13 mouse cellular contexts compared by ENCODE assay signal in genomic region chr3:88102611-88103010, GRCm38 (mm10). TPM values are rescaled to one million over a fixed set of nuclear protein-coding genes. Genes with fewer than 3 reads are reported as not detected.
A peak's percentile ranks its signal among the peaks of the same experiment; 100 is the strongest.
DNase-seq lines count a peak whose midpoint lies in the region; ATAC-seq and TF ChIP-seq lines count a peak whose summit lies in the region.
"Had no signal": no experiment of that assay in that cellular context is flagged by ENCODE, and none has a peak within 500 bp of the region (broad histone marks: within the 10 kb centered on the region; RNA-seq: fewer than 3 reads in every experiment).

No protein-coding gene starts in this region.

- TF ChIP-seq EP300 in heart, postnatal 0 days (IDR thresholded peaks at IDR 0.05; ENCODE audit: low read depth), result no peak

- no peaks in the 10 kb centered on the region for H3K9me3 ChIP-seq in heart, postnatal 0 days (replicated peaks; ENCODE audit: control insufficient read depth, low read length)
- H3K9me3 ChIP-seq in stomach, embryonic 16.5 days (replicated peaks; ENCODE audit: control insufficient read depth, low read length), result no peaks in the 10 kb centered on the region
- H3K9me3 ChIP-seq: G1E had no signal

- no peak overlapping the region for H3K9ac ChIP-seq in liver, adult 2 months (ENCODE audit: low read depth, low read length)
- no peak overlapping the region for H3K9ac ChIP-seq in heart, postnatal 0 days (replicated peaks; ENCODE audit: low read depth, low read length)
- H3K9ac ChIP-seq in stomach, embryonic 16.5 days (ENCODE audit: low read length), result no peak overlapping the region

- H3K4me3 ChIP-seq in liver, adult 2 months (ENCODE audit: insufficient read depth, low read depth, low read length), result no peak overlapping the region
- no peak overlapping the region for H3K4me3 ChIP-seq in heart, postnatal 0 days (ENCODE audit: low read depth, low read length)
- H3K4me3 ChIP-seq in stomach, embryonic 16.5 days (replicated peaks; ENCODE audit: low read length), result no peak overlapping the region

- no peaks in the 10 kb centered on the region for H3K36me3 ChIP-seq in liver, adult 2 months (ENCODE audit: control insufficient read depth, insufficient read depth, low read length)
- peaks cover 95% of the 10 kb centered on the region for H3K36me3 ChIP-seq in heart, postnatal 0 days (replicated peaks; ENCODE audit: control insufficient read depth, insufficient read depth, low read length)
- H3K36me3 ChIP-seq in stomach, embryonic 16.5 days (ENCODE audit: control insufficient read depth, insufficient read depth, low read length), result peaks cover 7% of the 10 kb centered on the region; the same call in 1 of the 2 replicates

- no peak for TF ChIP-seq POLR2A in liver, adult 2 months (IDR thresholded peaks at IDR 0.05; ENCODE audit: extremely low read depth, insufficient read depth, low read length)

- no peak for TF ChIP-seq CTCF in liver, adult 2 months (IDR thresholded peaks at IDR 0.05; ENCODE audit: low read depth, low read length)
- no peak for TF ChIP-seq CTCF in heart, postnatal 0 days (IDR thresholded peaks at IDR 0.05; ENCODE audit: low read depth)

- WGBS in liver, adult 2 months, result 85% methylated on average over 6 of the region's 6 CpGs
- 70% methylated on average over 6 of the region's 6 CpGs for WGBS in heart, postnatal 0 days
- WGBS in stomach, embryonic 16.5 days, result 80% methylated on average over 6 of the region's 6 CpGs

- DNase-seq in liver, adult 2 months (ENCODE audit: extremely low read depth, low read depth, low spot score), result peak; percentile 15
- no peak for DNase-seq in liver
- DNase-seq in heart, postnatal 0 days (ENCODE audit: low spot score), result no peak
- DNase-seq in kidney, postnatal 4 days, result peak; percentile 18 to 41
- no peak for DNase-seq in spleen, adult 18-20 months
- DNase-seq in left cerebral cortex, adult 8-10 months (ENCODE audit: low spot score in 2 of 2), result no peak

- no peaks in the 10 kb centered on the region for H3K27me3 ChIP-seq in liver, adult 2 months (ENCODE audit: control insufficient read depth, insufficient read depth, low read length)
- no peaks in the 10 kb centered on the region for H3K27me3 ChIP-seq in heart, postnatal 0 days (ENCODE audit: control insufficient read depth, insufficient read depth, low read length)
- no peaks in the 10 kb centered on the region for H3K27me3 ChIP-seq in stomach, embryonic 16.5 days (ENCODE audit: control insufficient read depth, insufficient read depth, low read length)

- H3K4me2 ChIP-seq in heart, postnatal 0 days (ENCODE audit: low read depth, low read length), result no peak overlapping the region
- H3K4me2 ChIP-seq in stomach, embryonic 16.5 days (ENCODE audit: low read depth, low read length), result no peak overlapping the region

- H3K27ac ChIP-seq in liver, adult 2 months (replicated peaks; ENCODE audit: insufficient read depth, low read depth, low read length), result peak overlapping the region; percentile 45; the same call in 1 of the 2 replicates
- H3K27ac ChIP-seq in heart, postnatal 0 days (ENCODE audit: low read depth), result peak overlapping the region; percentile 78
- no peak overlapping the region for H3K27ac ChIP-seq in stomach, embryonic 16.5 days (ENCODE audit: low read length)

- peak; percentile 55 for ATAC-seq in heart, postnatal 0 days (ENCODE audit: insufficient read depth, low read depth)
- 0 out of 2 replicates have a peak, but pooled peaks have one; percentile 23 for ATAC-seq in stomach, embryonic 16.5 days (ENCODE audit: insufficient read depth, low FRiP score)
- ATAC-seq: hindbrain, embryonic 16.5 days had no signal

- H3K79me2 ChIP-seq in liver, adult 2 months (ENCODE audit: control insufficient read depth, insufficient read depth, low read length), result no peaks in the 10 kb centered on the region

- no peaks in the 10 kb centered on the region for H3K4me1 ChIP-seq in liver, adult 2 months (ENCODE audit: control insufficient read depth, insufficient read depth, low read length)
- H3K4me1 ChIP-seq in heart, postnatal 0 days (ENCODE audit: control insufficient read depth, insufficient read depth), result no peaks in the 10 kb centered on the region
- no peaks in the 10 kb centered on the region for H3K4me1 ChIP-seq in stomach, embryonic 16.5 days (ENCODE audit: control insufficient read depth, insufficient read depth, low read length)

RNA-seq across cellular contexts. Expression of gene Iqgap3, which starts 20.8 kb away (rescaled TPM):
- total RNA-seq in liver, adult 2 months (2014; rRNA removed), result 0.18 and 0.40 TPM in 2 replicates
- polyA plus RNA-seq in liver, adult 2 months (2012; rRNA removed), result 0.16 and 0.27 TPM in 2 replicates
- 35.3 and 68.3 TPM in 2 replicates for total RNA-seq in heart, postnatal 0 days (2014; rRNA removed; ENCODE audit: low replicate concordance)
- polyA plus RNA-seq in heart, postnatal 0 days (2015; fragmentation: Nextera tagmentation; extraction: Ambion mirVana), result 5.4 and 6.8 TPM in 2 replicates
- polyA plus RNA-seq in stomach, embryonic 16.5 days (2015; fragmentation: Nextera tagmentation; extraction: Ambion mirVana), result 17.1 and 22.0 TPM in 2 replicates
- total RNA-seq in left cerebral cortex, adult 8-10 months (2022), result 1 to 10 TPM in 1 of 4 experiments, under 1 TPM in 3; 0.28 to 1.2 (median 0.61) TPM

RNA-seq across cellular contexts. Expression of gene Ttc24, which starts 24.5 kb away (rescaled TPM):
- not detected in 2 replicates for total RNA-seq in liver, adult 2 months (2014; rRNA removed)
- polyA plus RNA-seq in liver, adult 2 months (2012; rRNA removed), result not detected in 2 replicates
- not detected in 2 replicates for total RNA-seq in heart, postnatal 0 days (2014; rRNA removed; ENCODE audit: low replicate concordance)
- polyA plus RNA-seq in heart, postnatal 0 days (2015; fragmentation: Nextera tagmentation; extraction: Ambion mirVana), result not detected in 2 replicates
- not detected in 2 replicates for polyA plus RNA-seq in stomach, embryonic 16.5 days (2015; fragmentation: Nextera tagmentation; extraction: Ambion mirVana)
- total RNA-seq in left cerebral cortex, adult 8-10 months (2022), result not detected
- total RNA-seq: adrenal gland, postnatal 36 days; gastrocnemius, adult 18-20 months; left cerebral cortex, postnatal 25 days had no signal
- polyA plus RNA-seq: G1E; hindbrain, embryonic 16.5 days; urinary bladder, adult 2 months had no signal

RNA-seq across cellular contexts. Expression of gene Mef2d, which starts 39.6 kb away (rescaled TPM):
- 3.7 and 6.2 TPM in 2 replicates for total RNA-seq in liver, adult 2 months (2014; rRNA removed)
- 17.7 and 22.2 TPM in 2 replicates for polyA plus RNA-seq in liver, adult 2 months (2012; rRNA removed)
- total RNA-seq in heart, postnatal 0 days (2014; rRNA removed; ENCODE audit: low replicate concordance), result 70.8 and 75.8 TPM in 2 replicates
- 30.0 and 30.8 TPM in 2 replicates for polyA plus RNA-seq in heart, postnatal 0 days (2015; fragmentation: Nextera tagmentation; extraction: Ambion mirVana)
- polyA plus RNA-seq in stomach, embryonic 16.5 days (2015; fragmentation: Nextera tagmentation; extraction: Ambion mirVana), result 15.4 and 18.2 TPM in 2 replicates
- 100 to 1,000 TPM; 190 to 208 (median 194) TPM for total RNA-seq in left cerebral cortex, adult 8-10 months (2022)

RNA-seq across cellular contexts. Expression of gene Naxe, which starts 44.3 kb away (rescaled TPM):
- total RNA-seq in liver, adult 2 months (2014; rRNA removed), result 99.6 and 105 TPM in 2 replicates
- polyA plus RNA-seq in liver, adult 2 months (2012; rRNA removed), result 84.1 and 94.0 TPM in 2 replicates
- total RNA-seq in heart, postnatal 0 days (2014; rRNA removed; ENCODE audit: low replicate concordance), result 119 and 133 TPM in 2 replicates
- 151 and 159 TPM in 2 replicates for polyA plus RNA-seq in heart, postnatal 0 days (2015; fragmentation: Nextera tagmentation; extraction: Ambion mirVana)
- 166 and 173 TPM in 2 replicates for polyA plus RNA-seq in stomach, embryonic 16.5 days (2015; fragmentation: Nextera tagmentation; extraction: Ambion mirVana)
- total RNA-seq in left cerebral cortex, adult 8-10 months (2022), result 10 to 100 TPM; 75.8 to 85.5 (median 78.9) TPM

RNA-seq across cellular contexts. Expression of gene Gpatch4, which starts 59.7 kb away (rescaled TPM):
- total RNA-seq in liver, adult 2 months (2014; rRNA removed), result 4.2 and 5.7 TPM in 2 replicates
- 4.1 and 4.3 TPM in 2 replicates for polyA plus RNA-seq in liver, adult 2 months (2012; rRNA removed)
- 1.2 and 3.4 TPM in 2 replicates for total RNA-seq in heart, postnatal 0 days (2014; rRNA removed; ENCODE audit: low replicate concordance)
- polyA plus RNA-seq in heart, postnatal 0 days (2015; fragmentation: Nextera tagmentation; extraction: Ambion mirVana), result 10.9 and 11.6 TPM in 2 replicates
- 29.7 and 30.1 TPM in 2 replicates for polyA plus RNA-seq in stomach, embryonic 16.5 days (2015; fragmentation: Nextera tagmentation; extraction: Ambion mirVana)
- 10 to 100 TPM; 16.7 to 19.5 (median 18.1) TPM for total RNA-seq in left cerebral cortex, adult 8-10 months (2022)

Comparison
In these comparisons a context has a peak if more than half of its experiments do, and no peak if none do; other contexts are left out.
1. DNase-seq: peak in liver, adult 2 months (single experiment) and kidney, postnatal 4 days (2 of 2); none in liver (single experiment), heart, postnatal 0 days (single experiment), spleen, adult 18-20 months (0 of 2) and left cerebral cortex, adult 8-10 months (0 of 2).
2. RNA of gene Iqgap3, which starts 20.8 kb away (total RNA-seq): 35.3 to 68.3 TPM in heart, postnatal 0 days; 0.28 to 1.2 TPM in left cerebral cortex, adult 8-10 months and 0.18 to 0.40 TPM in liver, adult 2 months; every median in the first group is over 10 times any median in the second.
3. RNA of gene Mef2d, which starts 39.6 kb away (total RNA-seq): 190 to 208 TPM in left cerebral cortex, adult 8-10 months and 70.8 to 75.8 TPM in heart, postnatal 0 days; 3.7 to 6.2 TPM in liver, adult 2 months; every median in the first group is over 10 times any median in the second.